Mouse (Mus musculus): ENCODE results near the gene Muc2.

DNA sequence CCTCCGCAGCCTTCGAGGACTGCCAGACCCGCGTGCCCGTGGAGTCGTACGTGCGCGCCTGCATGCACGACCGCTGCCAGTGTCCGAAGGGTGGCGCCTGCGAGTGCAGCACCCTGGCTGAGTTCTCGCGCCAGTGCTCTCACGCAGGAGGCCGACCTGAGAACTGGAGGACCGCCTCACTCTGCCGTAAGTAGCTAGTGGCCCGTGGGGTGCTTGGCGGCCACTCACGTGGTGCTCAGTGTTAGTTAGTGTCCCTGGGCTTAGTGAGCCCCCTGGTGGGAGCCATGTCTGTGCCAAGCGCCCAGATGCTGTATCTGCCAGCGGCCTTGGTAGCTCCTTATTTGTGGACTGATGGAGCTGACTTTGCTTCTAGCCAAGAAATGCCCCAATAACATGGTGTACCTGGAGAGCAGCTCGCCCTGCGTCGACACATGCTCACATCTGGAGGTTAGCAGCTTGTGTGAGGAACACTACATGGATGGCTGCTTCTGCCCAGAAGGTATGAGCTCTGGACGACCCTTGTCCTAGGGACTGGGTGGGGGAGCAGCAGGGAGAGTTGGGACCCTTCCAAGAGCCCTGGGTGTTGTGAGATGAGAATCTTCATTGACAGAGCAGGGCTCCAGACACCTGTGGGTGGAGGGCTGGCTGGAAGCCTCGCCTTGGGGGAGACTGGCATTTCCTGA, 3.6 kb downstream of the Muc2 start:
- no peak for TF ChIP-seq GATA1 (IDR thresholded peaks at IDR 0.05; ENCODE audit: low read length)
- TF ChIP-seq TAL1 (IDR thresholded peaks at IDR 0.05; ENCODE audit: low read length) = no peak
